Mouse (Mus musculus) lung, postnatal 0 days (tissue): ENCODE measurements around the gene Dvl2.

ENCODE experiments used
- CTCF ChIP-seq: IDR thresholded peaks from 2 replicates; pipeline ENCODE4 v1.5.1; 2016; ENCODE audit warnings: antibody characterized with exemption, mild to moderate bottlenecking
- EP300 ChIP-seq: IDR thresholded peaks from 2 replicates; pipeline ENCODE4 v1.6.1; 2016; ENCODE audit warnings: antibody characterized with exemption, mild to moderate bottlenecking, control low read depth

DNA sequence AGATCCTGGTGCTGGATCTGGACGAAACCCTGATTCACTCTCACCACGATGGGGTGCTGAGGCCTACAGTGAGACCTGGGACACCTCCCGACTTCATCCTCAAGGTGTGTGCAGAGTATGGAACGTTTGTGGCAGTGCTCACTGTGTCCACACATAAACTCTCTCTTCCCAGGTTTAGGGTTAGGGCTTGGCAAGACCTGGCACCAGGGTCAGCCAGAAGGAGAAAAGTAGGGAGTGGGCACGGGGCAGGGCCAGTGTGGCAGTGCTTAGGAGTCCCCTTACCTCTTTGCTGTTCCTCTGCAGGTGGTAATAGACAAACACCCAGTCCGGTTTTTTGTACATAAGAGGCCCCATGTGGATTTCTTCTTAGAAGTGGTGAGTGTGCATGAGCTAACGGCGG, 16.0 kb upstream of the Dvl2 start:
- TF ChIP-seq CTCF (no peak), EP300 (no peak)
